Mouse (Mus musculus): ENCODE measurements around the gene Hyal3.

DNA sequence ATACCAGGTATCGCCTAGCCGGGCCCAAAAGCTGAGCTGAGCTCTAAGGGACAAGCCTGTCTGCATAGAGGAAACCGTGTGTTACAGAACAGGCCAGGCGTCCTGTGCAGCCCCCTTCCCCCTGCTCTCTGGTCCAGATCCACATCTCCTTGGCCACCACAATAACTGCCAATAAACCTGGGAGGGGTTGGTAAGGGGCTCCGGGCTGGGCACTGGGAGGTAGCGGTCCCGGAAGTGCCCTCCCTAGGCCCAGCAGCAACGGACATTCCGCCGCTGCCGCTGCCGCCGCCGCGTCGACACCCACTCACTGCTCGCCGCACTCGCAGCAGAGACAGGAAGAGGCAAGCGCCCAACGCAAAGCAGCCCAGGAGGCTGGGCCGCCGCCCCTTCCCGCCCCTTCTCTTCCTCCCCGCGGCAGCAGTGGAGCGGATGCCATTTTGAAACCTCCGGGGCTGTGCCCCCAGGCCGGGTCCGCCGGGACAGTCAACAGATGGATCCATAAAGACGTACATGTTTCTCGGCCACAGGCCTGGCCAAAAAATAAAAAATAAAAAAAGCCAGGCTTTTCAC, 52.6 kb downstream of the Hyal3 start:
- TF ChIP-seq ZNF384 (IDR thresholded peaks at IDR 0.05; ENCODE audit: low read depth, low read length), result no peak
- no peak for TF ChIP-seq CHD2 (IDR thresholded peaks at IDR 0.05; ENCODE audit: low read depth, low read length)
- TF ChIP-seq ZC3H11A (IDR thresholded peaks at IDR 0.05; ENCODE audit: borderline replicate concordance, low read depth, low read length), result no peak
- no peak for TF ChIP-seq HCFC1 (IDR thresholded peaks at IDR 0.05; ENCODE audit: borderline replicate concordance, insufficient read depth, low read length)
- no peak for TF ChIP-seq MAFK (IDR thresholded peaks at IDR 0.05; ENCODE audit: insufficient read depth, low read depth, low read length)

Data from ES-E14 (cell line).